Mouse (Mus musculus) megakaryocyte, adult 5-6 weeks (primary cell): ENCODE measurements around the gene Olfr891. TPM values are rescaled to one million over a fixed set of nuclear protein-coding genes. Genes with fewer than 3 reads are reported as not detected.
"Not testable (repeated sequence)": the region's sequence is repeated elsewhere in the genome, so short reads cannot be mapped to it uniquely, and the experiment has no call there.

Experiments used
- ATAC-seq: 2 replicates; pipeline ENCODE4 v1.8.0; 2016; ENCODE audit warnings: mild to moderate bottlenecking, inconsistent platforms; ENCODE audit not compliant: poor library complexity, severe bottlenecking
- total RNA-seq, 2 experiments: library from RNA; stranded (forward) in 1 of 2; stranded (reverse) in 1 of 2; fragments of 153-499, 151-499 nt in 1 of 2; fragments of 221-1000, 200-1000 nt in 1 of 2; gene quantifications; 2 replicates each; pipeline versions ENCODE4 v1.2.3 to v1.2.4; 2015 to 2017

Olfr891 gene
- total RNA-seq (2015) (not detected in 2 replicates), total RNA-seq (2017) (not detected in 2 replicates)

- no peak for ATAC-seq
Observed at GRCm38 (mm10) chr9:38180721-38181120, at the start of gene Olfr891. TSS of gene Olfr891 (minus strand) at chr9:38180821.

- ATAC-seq, result no peak
Observed at GRCm38 (mm10) chr9:38217755-38218154, 37.1 kb upstream of the Olfr891 start, which contains the start of gene Olfr894. TSS of gene Olfr894 (plus strand) at chr9:38218055.

- no peak for ATAC-seq
Observed at GRCm38 (mm10) chr9:38208065-38208464, 27.4 kb upstream of the Olfr891 start, which contains the start of gene Olfr893. TSS of gene Olfr893 (plus strand) at chr9:38208365.

GRCm38 (mm10) chr9:38168341-38168740, 12.3 kb downstream of the Olfr891 start:
- ATAC-seq, result not testable (repeated sequence)

GRCm38 (mm10) chr9:38142217-38142616, 38.4 kb downstream of the Olfr891 start, which contains the start of gene Olfr890:
TSS of gene Olfr890 (plus strand) at chr9:38142517.
- ATAC-seq, result no peak

Other genes with a start within 250 kb of the Olfr891 start
- gene Olfr881, start 189.0 kb downstream of the Olfr891 start, total RNA-seq (2015), result not detected in 2 replicates
- gene Olfr881, start 189.0 kb downstream of the Olfr891 start, total RNA-seq (2017), result not detected in 2 replicates
- not detected in 2 replicates for gene Olfr883, start 155.0 kb downstream of the Olfr891 start, total RNA-seq (2015)
- not detected in 2 replicates for gene Olfr883, start 155.0 kb downstream of the Olfr891 start, total RNA-seq (2017)
- gene Olfr884, start 134.3 kb downstream of the Olfr891 start, total RNA-seq (2015), result not detected in 2 replicates
- gene Olfr884, start 134.3 kb downstream of the Olfr891 start, total RNA-seq (2017), result not detected in 2 replicates
- not detected in 2 replicates for gene Olfr885, start 119.5 kb downstream of the Olfr891 start, total RNA-seq (2015)
- gene Olfr885, start 119.5 kb downstream of the Olfr891 start, total RNA-seq (2017), result not detected in 2 replicates
- gene Olfr887, start 96.7 kb downstream of the Olfr891 start, total RNA-seq (2015), result not detected in 2 replicates
- not detected in 2 replicates for gene Olfr887, start 96.7 kb downstream of the Olfr891 start, total RNA-seq (2017)
- not detected in 2 replicates for gene Olfr888, start 72.7 kb downstream of the Olfr891 start, total RNA-seq (2015)
- not detected in 2 replicates for gene Olfr888, start 72.7 kb downstream of the Olfr891 start, total RNA-seq (2017)
- not detected in 2 replicates for gene Olfr889, start 65.6 kb downstream of the Olfr891 start, total RNA-seq (2015)
- not detected in 2 replicates for gene Olfr889, start 65.6 kb downstream of the Olfr891 start, total RNA-seq (2017)
- not detected in 2 replicates for gene Olfr890, start 38.3 kb downstream of the Olfr891 start, total RNA-seq (2015)
- not detected in 2 replicates for gene Olfr890, start 38.3 kb downstream of the Olfr891 start, total RNA-seq (2017)
- not detected in 2 replicates for gene Olfr893, start 27.5 kb upstream of the Olfr891 start, total RNA-seq (2015)
- not detected in 2 replicates for gene Olfr893, start 27.5 kb upstream of the Olfr891 start, total RNA-seq (2017)
- not detected in 2 replicates for gene Olfr894, start 37.2 kb upstream of the Olfr891 start, total RNA-seq (2015)
- not detected in 2 replicates for gene Olfr894, start 37.2 kb upstream of the Olfr891 start, total RNA-seq (2017)
- gene Olfr143, start 72.0 kb upstream of the Olfr891 start, total RNA-seq (2015), result not detected in 2 replicates
- gene Olfr143, start 72.0 kb upstream of the Olfr891 start, total RNA-seq (2017), result not detected in 2 replicates
- not detected in 2 replicates for gene Olfr895, start 87.0 kb upstream of the Olfr891 start, total RNA-seq (2015)
- not detected in 2 replicates for gene Olfr895, start 87.0 kb upstream of the Olfr891 start, total RNA-seq (2017)
- not detected in 2 replicates for gene Olfr896-ps1, start 110.3 kb upstream of the Olfr891 start, total RNA-seq (2015)
- gene Olfr896-ps1, start 110.3 kb upstream of the Olfr891 start, total RNA-seq (2017), result not detected in 2 replicates
- gene Olfr25, start 148.2 kb upstream of the Olfr891 start, total RNA-seq (2015), result not detected in 2 replicates
- gene Olfr25, start 148.2 kb upstream of the Olfr891 start, total RNA-seq (2017), result not detected in 2 replicates
- not detected in 2 replicates for gene Olfr898, start 167.6 kb upstream of the Olfr891 start, total RNA-seq (2015)
- gene Olfr898, start 167.6 kb upstream of the Olfr891 start, total RNA-seq (2017), result not detected in 2 replicates
- not detected in 2 replicates for gene Olfr250, start 186.1 kb upstream of the Olfr891 start, total RNA-seq (2015)
- gene Olfr250, start 186.1 kb upstream of the Olfr891 start, total RNA-seq (2017), result not detected in 2 replicates
- not detected in 2 replicates for gene Olfr251, start 196.3 kb upstream of the Olfr891 start, total RNA-seq (2015)
- gene Olfr251, start 196.3 kb upstream of the Olfr891 start, total RNA-seq (2017), result not detected in 2 replicates
- gene Olfr147, start 220.9 kb upstream of the Olfr891 start, total RNA-seq (2015), result not detected in 2 replicates
- gene Olfr147, start 220.9 kb upstream of the Olfr891 start, total RNA-seq (2017), result not detected in 2 replicates
- gene Olfr901, start 248.6 kb upstream of the Olfr891 start, total RNA-seq (2015), result not detected in 2 replicates
- not detected in 2 replicates for gene Olfr901, start 248.6 kb upstream of the Olfr891 start, total RNA-seq (2017)